Mouse (Mus musculus): ENCODE results near the gene Adgrg7. TPM values are rescaled to one million over a fixed set of nuclear protein-coding genes. Genes with fewer than 3 reads are reported as not detected.

Gene Adgrg7
- total and polyA plus RNA-seq, 3 experiments = 0.20 to 1.5 (median 0.29) TPM

DNA sequence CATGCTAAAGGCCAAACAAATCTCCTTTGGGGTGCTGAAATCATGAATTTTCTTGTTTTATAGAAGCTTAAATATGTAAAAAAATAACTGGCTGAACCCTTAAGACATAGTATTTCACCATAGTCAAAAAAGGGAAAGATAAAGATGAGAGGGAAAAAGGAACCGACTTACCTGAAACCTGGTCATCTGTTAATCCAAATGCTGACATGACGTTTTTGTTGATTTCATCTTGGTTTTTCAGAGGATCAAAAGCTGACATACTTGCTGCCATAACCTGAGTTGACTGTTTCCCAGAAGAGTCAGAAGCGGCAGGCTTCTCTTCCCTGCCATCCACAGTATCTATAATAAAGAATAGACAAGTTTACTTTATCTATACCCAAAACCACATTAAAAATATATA is 94.8 kb downstream of the Adgrg7 start:
- no peaks in the 10 kb centered on the region for H3K27me3 ChIP-seq (replicated peaks)
- H3K9ac ChIP-seq (ENCODE audit: insufficient read depth, low read depth) = no peak overlapping the region
- H3K27ac ChIP-seq (ENCODE audit: insufficient read depth, low read depth) = no peak overlapping the region
- TF ChIP-seq EP300 (IDR thresholded peaks at IDR 0.05; ENCODE audit: low read length) (no peak), MAFK (IDR thresholded peaks at IDR 0.05; ENCODE audit: insufficient replicate concordance, low read length) (peak; percentile 93)
- H3K4me2 ChIP-seq (ENCODE audit: insufficient read depth, low read depth, poor library complexity, severe bottlenecking) = no peak overlapping the region
- dilution Hi-C loops (cut with MboI; ENCODE audit: extremely low pct_ligation_motif_present, extremely low pct_unique_long_range_greater_than_20kb, low sequenced_read_pairs) (no loop called here), in situ Hi-C loops (cut with MboI; ENCODE audit: low pct_ligation_motif_present, low pct_unique_long_range_greater_than_20kb, low sequenced_read_pairs) (loop anchor here (25.0 kb wide), 1 partner anchor 764 kb away; the partner anchor contains the start of gene Cep97)
- peaks cover 2 to 4% of the 10 kb centered on the region in 2 experiments; a peak in 1 of 4 replicates for H3K4me1 ChIP-seq (ENCODE audit: control insufficient read depth in 1 of 2, insufficient read depth in 2 of 2)
- H3K36me3 ChIP-seq (replicated peaks in 1 of 2; ENCODE audit: control insufficient read depth in 1 of 2, insufficient read depth in 1 of 2, low read length in 1 of 2) = peaks cover 39 to 75% of the 10 kb centered on the region in 2 experiments
- H3K4me3 ChIP-seq (replicated peaks in 1 of 3; ENCODE audit: low read depth in 2 of 3, low read length in 2 of 3, poor library complexity in 1 of 3) = no peak overlapping the region
- H3K79me2 ChIP-seq (replicated peaks; ENCODE audit: control insufficient read depth, extremely low read depth, insufficient read depth, poor library complexity, severe bottlenecking) = peaks cover 2% of the 10 kb centered on the region; the same call in 1 of the 2 replicates
- H3K9me3 ChIP-seq (replicated peaks; ENCODE audit: low read length) = no peaks in the 10 kb centered on the region
- no peak for DNase-seq (ENCODE audit: extremely low read depth)

DNA sequence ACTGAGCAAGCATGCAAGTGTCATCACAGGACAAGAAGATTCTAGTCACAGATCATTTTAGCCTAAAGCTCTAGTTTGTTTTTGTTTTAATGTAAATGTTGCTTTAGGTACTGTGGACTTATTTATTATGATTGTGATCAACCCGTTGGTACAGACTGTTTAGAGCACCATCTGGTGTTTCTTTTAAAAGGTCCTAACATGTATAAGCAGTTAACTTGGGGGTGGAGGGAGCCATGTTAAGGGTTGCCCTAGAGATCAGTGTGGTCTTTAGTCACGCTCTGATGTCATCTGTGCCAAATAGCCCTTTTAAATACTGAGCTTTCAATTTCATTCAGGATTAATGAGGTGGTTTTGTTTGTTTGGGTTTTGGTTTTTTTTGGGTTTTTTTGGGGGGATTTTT is 99.2 kb downstream of the Adgrg7 start:
- no peaks in the 10 kb centered on the region for H3K27me3 ChIP-seq (replicated peaks)
- no peak overlapping the region for H3K9ac ChIP-seq (ENCODE audit: insufficient read depth, low read depth)
- in situ Hi-C loops (cut with MboI; ENCODE audit: low pct_ligation_motif_present, low pct_unique_long_range_greater_than_20kb, low sequenced_read_pairs) (no loop called here), dilution Hi-C loops (cut with MboI; ENCODE audit: extremely low pct_ligation_motif_present, extremely low pct_unique_long_range_greater_than_20kb, low sequenced_read_pairs) (no loop called here)
- no peak overlapping the region for H3K4me2 ChIP-seq (ENCODE audit: insufficient read depth, low read depth, poor library complexity, severe bottlenecking)
- peaks cover 2 to 4% of the 10 kb centered on the region in 2 experiments; a peak in 1 of 4 replicates for H3K4me1 ChIP-seq (ENCODE audit: control insufficient read depth in 1 of 2, insufficient read depth in 2 of 2)
- H3K27ac ChIP-seq (ENCODE audit: insufficient read depth, low read depth) = no peak overlapping the region
- no peak for DNase-seq (ENCODE audit: extremely low read depth)
- peaks cover 2% of the 10 kb centered on the region; the same call in 1 of the 2 replicates for H3K79me2 ChIP-seq (replicated peaks; ENCODE audit: control insufficient read depth, extremely low read depth, insufficient read depth, poor library complexity, severe bottlenecking)
- H3K9me3 ChIP-seq (replicated peaks; ENCODE audit: low read length) = no peaks in the 10 kb centered on the region
- H3K4me3 ChIP-seq (replicated peaks in 1 of 3; ENCODE audit: low read depth in 2 of 3, low read length in 2 of 3, poor library complexity in 1 of 3) = no peak overlapping the region
- TF ChIP-seq POLR2AphosphoS2 (IDR thresholded peaks at IDR 0.05; ENCODE audit: low read depth, low read length) (no peak), ZC3H11A (IDR thresholded peaks at IDR 0.05; ENCODE audit: low read depth, low read length) (no peak), JUND (conservative IDR thresholded peaks at IDR 0.05; ENCODE audit: low read depth, low read length) (no peak), ELF1 (IDR thresholded peaks at IDR 0.05; ENCODE audit: low read depth, low read length) (no peak), TBP (conservative IDR thresholded peaks at IDR 0.05; ENCODE audit: low read depth, low read length) (no peak), MAX (IDR thresholded peaks at IDR 0.05; ENCODE audit: low read length) (no peak), JUN (IDR thresholded peaks at IDR 0.05; ENCODE audit: insufficient read depth, low read depth, low read length) (no peak), MEF2A (IDR thresholded peaks at IDR 0.05; ENCODE audit: borderline replicate concordance, low read depth, low read length) (no peak), RCOR1 (conservative IDR thresholded peaks at IDR 0.05; ENCODE audit: low read depth, low read length) (no peak), UBTF (IDR thresholded peaks at IDR 0.05; ENCODE audit: low read depth, low read length) (no peak), SMC3 (IDR thresholded peaks at IDR 0.05; ENCODE audit: low read depth, low read length) (no peak), TCF12 (IDR thresholded peaks at IDR 0.05; ENCODE audit: low read depth, low read length) (no peak), GABPA (IDR thresholded peaks at IDR 0.05; ENCODE audit: insufficient replicate concordance, low read depth, low read length) (no peak)
- peaks cover 33 to 76% of the 10 kb centered on the region in 2 experiments for H3K36me3 ChIP-seq (replicated peaks in 1 of 2; ENCODE audit: control insufficient read depth in 1 of 2, insufficient read depth in 1 of 2, low read length in 1 of 2)

All from CH12.LX (cell line).